Mouse (Mus musculus): ENCODE data around the gene Rrp1. TPM values are rescaled to one million over a fixed set of nuclear protein-coding genes. Genes with fewer than 3 reads are reported as not detected.
"Not testable (repeated sequence)": the region's sequence is repeated elsewhere in the genome, so short reads cannot be mapped to it uniquely, and the experiment has no call there.

Rrp1 gene
- total RNA-seq, 2 experiments from 2014 or later = 332 to 335 TPM

GRCm38 (mm10) chr10:78425181-78426041 is 12.6 kb upstream of the Rrp1 start, which contains the start of gene Cstb:
TSS of gene Cstb (plus strand) at chr10:78425669.
- DNase-seq (ENCODE audit: extremely low spot score in 1 of 2, low spot score in 1 of 2) = peak; percentile 74 to 76

- no peak for DNase-seq (ENCODE audit: extremely low spot score in 1 of 2, low spot score in 1 of 2)
These were observed 9.8 kb upstream of the Rrp1 start for GRCm38 (mm10) chr10:78422614-78423013.

GRCm38 (mm10) chr10:78420929-78421328 is 8.1 kb upstream of the Rrp1 start:
- DNase-seq (ENCODE audit: extremely low spot score in 1 of 2, low spot score in 1 of 2) = no peak

GRCm38 (mm10) chr10:78418791-78419190 is 5.9 kb upstream of the Rrp1 start:
- no peak for DNase-seq (ENCODE audit: extremely low spot score in 1 of 2, low spot score in 1 of 2)

GRCm38 (mm10) chr10:78417888-78418287 is 5.0 kb upstream of the Rrp1 start:
- DNase-seq (ENCODE audit: extremely low spot score in 1 of 2, low spot score in 1 of 2) = no peak

GRCm38 (mm10) chr10:78414936-78415335 is 2.1 kb upstream of the Rrp1 start:
- not testable (repeated sequence) for DNase-seq (ENCODE audit: extremely low spot score in 1 of 2, low spot score in 1 of 2)

- DNase-seq (ENCODE audit: extremely low spot score in 1 of 2, low spot score in 1 of 2) = no peak
These were observed 293 bp upstream of the Rrp1 start for GRCm38 (mm10) chr10:78413152-78413520.

- DNase-seq (ENCODE audit: extremely low spot score in 1 of 2, low spot score in 1 of 2) = no peak
These were observed 992 bp downstream of the Rrp1 start for GRCm38 (mm10) chr10:78411851-78412250.

- no peak for DNase-seq (ENCODE audit: extremely low spot score in 1 of 2, low spot score in 1 of 2)
These were observed 3.6 kb downstream of the Rrp1 start for GRCm38 (mm10) chr10:78409035-78409788.

- no peak for DNase-seq (ENCODE audit: extremely low spot score in 1 of 2, low spot score in 1 of 2)
These were observed 5.7 kb downstream of the Rrp1 start for GRCm38 (mm10) chr10:78407132-78407531.

- no peak for DNase-seq (ENCODE audit: extremely low spot score in 1 of 2, low spot score in 1 of 2)
These were observed 6.7 kb downstream of the Rrp1 start for GRCm38 (mm10) chr10:78406152-78406551.

GRCm38 (mm10) chr10:78402301-78402922 is 10.4 kb downstream of the Rrp1 start:
- no peak for DNase-seq (ENCODE audit: extremely low spot score in 1 of 2, low spot score in 1 of 2)

- DNase-seq (ENCODE audit: extremely low spot score in 1 of 2, low spot score in 1 of 2) = no peak
These were observed 11.7 kb downstream of the Rrp1 start for GRCm38 (mm10) chr10:78401127-78401526.

- DNase-seq (ENCODE audit: extremely low spot score in 1 of 2, low spot score in 1 of 2) = peak in 1 of 2 experiments; percentile 35
These were observed 13.7 kb downstream of the Rrp1 start for GRCm38 (mm10) chr10:78399090-78399657.

GRCm38 (mm10) chr10:78396625-78396885 is 16.3 kb downstream of the Rrp1 start:
- DNase-seq (ENCODE audit: extremely low spot score in 1 of 2, low spot score in 1 of 2) = no peak

GRCm38 (mm10) chr10:78395819-78396624 is 16.8 kb downstream of the Rrp1 start:
- peak; percentile 98 to 100 for DNase-seq (ENCODE audit: extremely low spot score in 1 of 2, low spot score in 1 of 2)

GRCm38 (mm10) chr10:78395377-78395776 is 17.5 kb downstream of the Rrp1 start:
- no peak for DNase-seq (ENCODE audit: extremely low spot score in 1 of 2, low spot score in 1 of 2)

- peak; percentile 74 to 88 for DNase-seq (ENCODE audit: extremely low spot score in 1 of 2, low spot score in 1 of 2)
These were observed 20.8 kb downstream of the Rrp1 start for GRCm38 (mm10) chr10:78392072-78392471.

GRCm38 (mm10) chr10:78390982-78391470 is 21.8 kb downstream of the Rrp1 start:
- DNase-seq (ENCODE audit: extremely low spot score in 1 of 2, low spot score in 1 of 2) = no peak
